Mouse (Mus musculus) myocyte (in vitro differentiated cells): ENCODE results near the gene Wtip. TPM values are rescaled to one million over a fixed set of nuclear protein-coding genes. Genes with fewer than 3 reads are reported as not detected.
"Not testable (repeated sequence)": the region's sequence is repeated elsewhere in the genome, so short reads cannot be mapped to it uniquely, and the experiment has no call there.

Source experiments
- H3K27me3 ChIP-seq: one replicate; pipeline ENCODE4 v1.6.1; 2011; ENCODE audit not compliant: control insufficient read depth, insufficient read depth, insufficient read length
- H3K36me3 ChIP-seq: one replicate; pipeline ENCODE4 v1.6.1; 2011; ENCODE audit not compliant: control insufficient read depth, insufficient read depth
- H3K4me2 ChIP-seq: one replicate; pipeline ENCODE4 v1.6.1; 2011; ENCODE audit warnings: low read depth, control low read depth
- H3K4me3 ChIP-seq: one replicate; pipeline ENCODE4 v1.5.1; 2011; ENCODE audit warnings: mild to moderate bottlenecking, control low read depth, moderate library complexity
- H3K79me2 ChIP-seq: one replicate; pipeline ENCODE4 v1.6.1; 2011; ENCODE audit not compliant: control insufficient read depth, insufficient read depth
- H3ac ChIP-seq: one replicate; pipeline ENCODE4 v1.6.1; 2011; ENCODE audit not compliant: control insufficient read depth, insufficient read length
- CEBPB ChIP-seq: IDR thresholded peaks from 2 replicates; pipeline ENCODE4 v1.6.1; 2011; ENCODE audit warnings: mild to moderate bottlenecking, moderate library complexity; ENCODE audit not compliant: poor library complexity, insufficient read depth, severe bottlenecking
- E2F4 ChIP-seq: IDR thresholded peaks from one replicate; pipeline ENCODE4 v1.6.1; 2011; ENCODE audit warnings: mild to moderate bottlenecking, control low read depth, moderate library complexity; ENCODE audit not compliant: insufficient read depth
- MAX ChIP-seq: IDR thresholded peaks from one replicate; pipeline ENCODE4 v1.6.1; 2011; ENCODE audit warnings: low read depth, mild to moderate bottlenecking, control low read depth
- MYOD1 ChIP-seq, 3 experiments: IDR thresholded peaks; one replicate each; pipeline ENCODE4 v1.6.1; 2011; ENCODE audit warnings: control low read depth in 2 of 3, low read depth in 2 of 3, mild to moderate bottlenecking in 2 of 3, moderate library complexity in 1 of 3; ENCODE audit not compliant: insufficient read length in 2 of 3, control insufficient read depth in 1 of 3
- MYOG ChIP-seq, 3 experiments: IDR thresholded peaks; one replicate each; pipeline ENCODE4 v1.6.1; 2011; ENCODE audit warnings: control low read depth in 2 of 3, low read depth in 2 of 3, mild to moderate bottlenecking in 2 of 3; ENCODE audit not compliant: insufficient read length in 2 of 3, control insufficient read depth in 1 of 3, insufficient read depth in 1 of 3
- POLR2A ChIP-seq: IDR thresholded peaks from one replicate; pipeline ENCODE4 v1.6.1; 2011; ENCODE audit warnings: low read depth, mild to moderate bottlenecking, control low read depth, moderate library complexity; ENCODE audit not compliant: insufficient read length
- POLR2AphosphoS2 ChIP-seq: IDR thresholded peaks from one replicate; pipeline ENCODE4 v1.6.1; 2011; ENCODE audit warnings: low read depth, control low read depth; ENCODE audit not compliant: insufficient read length
- REST ChIP-seq: IDR thresholded peaks from one replicate; pipeline ENCODE4 v1.6.1; 2011; ENCODE audit warnings: mild to moderate bottlenecking, control low read depth, moderate library complexity; ENCODE audit not compliant: insufficient read depth, insufficient read length
- SRF ChIP-seq: IDR thresholded peaks from one replicate; pipeline ENCODE4 v1.6.1; 2011; ENCODE audit warnings: low read depth; ENCODE audit not compliant: control insufficient read depth, insufficient read length
- TCF12 ChIP-seq: IDR thresholded peaks from one replicate; pipeline ENCODE4 v1.6.1; 2011; ENCODE audit warnings: mild to moderate bottlenecking, control low read depth; ENCODE audit not compliant: poor library complexity, insufficient read depth, severe bottlenecking
- TCF3 ChIP-seq: IDR thresholded peaks from one replicate; pipeline ENCODE4 v1.6.1; 2011; ENCODE audit warnings: low read depth, control low read depth; ENCODE audit not compliant: insufficient read length
- USF1 ChIP-seq: IDR thresholded peaks from one replicate; pipeline ENCODE4 v1.6.1; 2011; ENCODE audit warnings: low read depth, mild to moderate bottlenecking, control low read depth, moderate library complexity
- polyA plus RNA-seq: library from polyadenylated mRNA; unstranded; fragments of >200 nt; fragmentation: generic; extraction: Trizol; gene quantifications from one replicate; pipeline ENCODE4 v1.2.1, GENCODE M21; 2012; ENCODE audit warnings: missing spikeins

The Wtip gene
- polyA plus RNA-seq, 1 experiment = 22.1 TPM

- H3K79me2 ChIP-seq = peaks cover 9% of the 10 kb centered on the region
- no peak overlapping the region for H3K4me3 ChIP-seq
- H3K36me3 ChIP-seq = no peaks in the 10 kb centered on the region
- no peak overlapping the region for H3K4me2 ChIP-seq
- H3K27me3 ChIP-seq = no peaks in the 10 kb centered on the region
- H3ac ChIP-seq = no peak overlapping the region
- no peak for TF ChIP-seq MYOG (IDR thresholded peaks at IDR 0.05; ENCODE audit: control insufficient read depth in 1 of 3, insufficient read depth in 1 of 3, insufficient read length in 2 of 3, low read depth in 2 of 3)
- no peak for TF ChIP-seq TCF12
- TF ChIP-seq CEBPB = no peak
- no peak for TF ChIP-seq USF1
- TF ChIP-seq POLR2A = no peak
- TF ChIP-seq MAX = no peak
Measured at GRCm38 (mm10) chr7:34122987-34123720, 9.9 kb downstream of the Wtip start.

GRCm38 (mm10) chr7:34120636-34121035 is 12.4 kb downstream of the Wtip start:
- not testable (repeated sequence) for H3K4me2 ChIP-seq, H3K36me3 ChIP-seq

GRCm38 (mm10) chr7:34116601-34117000 is 16.5 kb downstream of the Wtip start:
- Histone ChIP-seq H3K27me3 (no peaks in the 10 kb centered on the region), H3K79me2 (no peaks in the 10 kb centered on the region), H3K4me3 (no peak overlapping the region), H3ac (no peak overlapping the region), H3K36me3 (peaks cover 8% of the 10 kb centered on the region), H3K4me2 (no peak overlapping the region)
- TF ChIP-seq POLR2AphosphoS2 = no peak
- no peak for TF ChIP-seq TCF3
- TF ChIP-seq MAX = no peak
- TF ChIP-seq E2F4 = no peak
- TF ChIP-seq REST = no peak
- no peak for TF ChIP-seq CEBPB
- no peak for TF ChIP-seq SRF
- no peak for TF ChIP-seq POLR2A
- no peak for TF ChIP-seq TCF12
- no peak for TF ChIP-seq MYOD1 (IDR thresholded peaks at IDR 0.05; ENCODE audit: control insufficient read depth in 1 of 3, insufficient read length in 2 of 3, low read depth in 2 of 3)
- no peak for TF ChIP-seq MYOG (IDR thresholded peaks at IDR 0.05; ENCODE audit: control insufficient read depth in 1 of 3, insufficient read depth in 1 of 3, insufficient read length in 2 of 3, low read depth in 2 of 3)
- TF ChIP-seq USF1 = no peak

More at GRCm38 (mm10) chr7:34120636-34121035, 12.4 kb downstream of the Wtip start:
- H3K4me3 ChIP-seq, H3ac ChIP-seq, H3K79me2 ChIP-seq, H3K27me3 ChIP-seq: not testable (repeated sequence)

GRCm38 (mm10) chr7:34109190-34109589 is 23.9 kb downstream of the Wtip start:
- TF ChIP-seq CEBPB (no peak), POLR2AphosphoS2 (no peak), TCF3 (no peak), MYOD1 (IDR thresholded peaks at IDR 0.05; ENCODE audit: control insufficient read depth in 1 of 3, insufficient read length in 2 of 3, low read depth in 2 of 3) (no peak)
- Histone ChIP-seq H3K4me3 (no peak overlapping the region), H3K79me2 (no peaks in the 10 kb centered on the region), H3ac (no peak overlapping the region), H3K4me2 (no peak overlapping the region), H3K27me3 (no peaks in the 10 kb centered on the region), H3K36me3 (peaks cover 4% of the 10 kb centered on the region)

GRCm38 (mm10) chr7:34101276-34101675 is 31.8 kb downstream of the Wtip start:
- H3K27me3 ChIP-seq = no peaks in the 10 kb centered on the region
- no peak for TF ChIP-seq SRF
- TF ChIP-seq REST = no peak
- no peak for TF ChIP-seq POLR2AphosphoS2
- TF ChIP-seq E2F4 = no peak
- no peak for TF ChIP-seq MYOD1 (IDR thresholded peaks at IDR 0.05; ENCODE audit: control insufficient read depth in 1 of 3, insufficient read length in 2 of 3, low read depth in 2 of 3)
- no peak for TF ChIP-seq TCF12
- no peak for TF ChIP-seq MAX
- no peak for TF ChIP-seq USF1
- no peak for TF ChIP-seq CEBPB
- TF ChIP-seq MYOG (IDR thresholded peaks at IDR 0.05; ENCODE audit: control insufficient read depth in 1 of 3, insufficient read depth in 1 of 3, insufficient read length in 2 of 3, low read depth in 2 of 3) = no peak
- no peak for TF ChIP-seq TCF3
- TF ChIP-seq POLR2A = no peak

More at GRCm38 (mm10) chr7:34101276-34101675, 31.8 kb downstream of the Wtip start:
- no peak overlapping the region for H3ac ChIP-seq
- H3K4me2 ChIP-seq = no peak overlapping the region
- H3K36me3 ChIP-seq = no peaks in the 10 kb centered on the region
- H3K4me3 ChIP-seq = no peak overlapping the region
- H3K79me2 ChIP-seq = no peaks in the 10 kb centered on the region
